Mouse (Mus musculus) testis, adult 2 months (tissue): ENCODE measurements around the gene Gmppb.

Experiments
- CTCF ChIP-seq: fragments of 200-500 bp; IDR thresholded peaks from 2 replicates; pipeline ENCODE4 v1.5.1; 2012; ENCODE audit warnings: low read depth, mild to moderate bottlenecking, inconsistent platforms, low read length, moderate library complexity; ENCODE audit not compliant: control insufficient read depth, insufficient read depth, insufficient replicate concordance
- POLR2A ChIP-seq: fragments of 200-500 bp; IDR thresholded peaks from 2 replicates; pipeline ENCODE4 v1.6.1; 2012; ENCODE audit warnings: low read depth, mild to moderate bottlenecking, inconsistent platforms, low read length, moderate library complexity; ENCODE audit not compliant: control insufficient read depth

- TF ChIP-seq CTCF = no peak
- no peak for TF ChIP-seq POLR2A
These were observed 6.7 kb downstream of the Gmppb start for GRCm38 (mm10) chr9:108055661-108056237.
